Mouse (Mus musculus) embryonic fibroblast, embryonic 13.5 days (primary cell): ENCODE results near the gene Myg1.
A peak's percentile ranks its signal among the peaks of the same experiment; 100 is the strongest.

Source experiments
- CTCF ChIP-seq: IDR thresholded peaks from 2 replicates; pipeline ENCODE4 v1.5.1; 2011; ENCODE audit warnings: mild to moderate bottlenecking, control low read depth, low read length, moderate library complexity, borderline replicate concordance; ENCODE audit not compliant: insufficient read depth
- POLR2A ChIP-seq: IDR thresholded peaks from 2 replicates; pipeline ENCODE4 v1.6.1; 2011; ENCODE audit warnings: low read depth, mild to moderate bottlenecking, control low read depth, low read length, moderate library complexity

- peak; percentile 69 for TF ChIP-seq POLR2A
- peak; percentile 88 for TF ChIP-seq CTCF
Measured at GRCm38 (mm10) chr15:102350138-102350941, 18.8 kb downstream of the Myg1 start, which contains the start of gene Aaas.
